Mouse (Mus musculus) lung, adult 2 months (tissue): Measurements from ENCODE around the gene Ttc22. TPM values are rescaled to one million over a fixed set of nuclear protein-coding genes. Genes with fewer than 3 reads are reported as not detected.

Experiments
- DNase-seq: peaks from one replicate; pipeline ENCODE4 v3.0.0; 2022
- H3K4me1 ChIP-seq: fragments of 200-500 bp; 2 replicates; pipeline ENCODE4 v1.6.1; 2011; ENCODE audit warnings: low read length; ENCODE audit not compliant: control insufficient read depth, insufficient read depth
- H3K4me3 ChIP-seq: fragments of 200-500 bp; replicated peaks from 2 replicates; pipeline ENCODE3; 2011; ENCODE audit warnings: low read depth, mild to moderate bottlenecking, control low read depth, low read length; ENCODE audit errors: extremely low read depth
- CTCF ChIP-seq: fragments of 200-500 bp; IDR thresholded peaks from 2 replicates; pipeline ENCODE4 v1.5.1; 2011; ENCODE audit warnings: mild to moderate bottlenecking, low read length, control low read depth; ENCODE audit not compliant: insufficient read depth
- POLR2A ChIP-seq: fragments of 200-500 bp; IDR thresholded peaks from 2 replicates; pipeline ENCODE4 v1.6.1; 2011; ENCODE audit warnings: low read depth, mild to moderate bottlenecking, control low read depth, low read length, borderline replicate concordance; ENCODE audit errors: extremely low read depth
- WGBS: fragments of 180-500 bp; shearing (Covaris S2); methylation state at CpG from one replicate; pipeline ENCODE4 v1.1.7; 2018; 5-methylcytosine and 5-hydroxymethylcytosine counted together
- polyA plus RNA-seq: library from polyadenylated mRNA; depleted of rRNA; stranded (reverse); fragments of >200 nt; gene quantifications from 2 replicates; pipeline ENCODE4 v1.2.3, GENCODE M21; 2012

Ttc22 gene
- polyA plus RNA-seq, 1 experiment: 8.2 TPM

DNA sequence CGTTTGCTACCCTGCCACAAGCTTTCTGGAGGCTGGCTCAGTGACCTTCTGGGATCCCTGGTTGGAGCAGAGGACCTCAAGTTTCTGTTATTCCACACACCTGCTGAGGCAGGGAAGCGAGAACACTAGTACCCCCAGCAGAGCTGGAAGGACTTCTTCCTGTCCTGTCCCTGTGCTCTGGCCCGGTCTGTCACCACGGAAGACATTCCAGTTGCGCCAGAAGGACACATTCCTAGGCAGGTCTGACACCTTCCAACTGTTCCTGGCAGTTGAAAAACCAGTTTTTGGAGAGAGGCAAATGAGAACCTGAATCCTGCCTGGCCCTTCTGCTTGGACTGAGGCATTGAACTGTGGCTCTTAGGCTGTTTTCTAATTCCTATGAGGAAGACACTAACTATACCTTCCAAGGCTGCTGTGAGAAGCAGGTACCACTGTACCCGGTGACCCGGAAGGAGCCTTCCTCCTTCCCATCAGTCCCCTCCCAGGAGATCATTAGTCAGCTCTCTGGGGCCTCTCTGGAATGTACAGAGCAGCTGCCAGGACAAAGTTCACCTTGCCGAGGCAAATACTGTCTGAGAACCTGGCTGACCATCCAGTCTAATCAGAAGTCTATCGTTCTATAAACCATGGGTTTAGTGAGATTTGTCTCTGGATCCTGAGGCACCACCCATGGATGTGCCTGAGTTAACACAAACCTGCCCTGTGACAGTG lies 6.6 kb downstream of the Ttc22 start:
- H3K4me1 ChIP-seq: peaks cover 2% of the 10 kb centered on the region; the same call in 1 of the 2 replicates
- no peak for DNase-seq

DNA sequence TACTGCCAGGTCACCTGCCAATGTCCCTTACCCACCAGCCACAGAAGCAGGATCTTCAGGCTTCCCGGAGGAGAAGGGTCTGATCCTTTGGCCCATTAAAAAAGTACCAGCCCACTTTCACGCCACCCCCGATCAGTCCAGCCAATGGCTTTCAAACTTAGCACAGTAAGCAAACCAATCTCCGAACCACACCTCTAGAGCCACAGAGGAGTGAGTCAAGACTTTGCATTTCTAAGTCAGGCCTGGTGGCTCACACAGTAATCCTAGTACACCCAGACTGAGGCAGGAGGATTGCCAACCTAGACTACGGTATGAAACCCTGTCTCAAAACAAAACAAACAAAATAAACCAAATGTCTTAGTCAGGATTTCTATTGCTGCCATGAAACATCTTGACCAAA lies 7.1 kb downstream of the Ttc22 start:
- TF ChIP-seq CTCF: no peak
- no peak for TF ChIP-seq POLR2A

More for the DNA sequence above, 6.6 kb downstream of the Ttc22 start:
- no peak overlapping the region for H3K4me3 ChIP-seq
- 27% methylated on average over 9 of the region's 9 CpGs for WGBS
- TF ChIP-seq CTCF (no peak), POLR2A (no peak)

DNA sequence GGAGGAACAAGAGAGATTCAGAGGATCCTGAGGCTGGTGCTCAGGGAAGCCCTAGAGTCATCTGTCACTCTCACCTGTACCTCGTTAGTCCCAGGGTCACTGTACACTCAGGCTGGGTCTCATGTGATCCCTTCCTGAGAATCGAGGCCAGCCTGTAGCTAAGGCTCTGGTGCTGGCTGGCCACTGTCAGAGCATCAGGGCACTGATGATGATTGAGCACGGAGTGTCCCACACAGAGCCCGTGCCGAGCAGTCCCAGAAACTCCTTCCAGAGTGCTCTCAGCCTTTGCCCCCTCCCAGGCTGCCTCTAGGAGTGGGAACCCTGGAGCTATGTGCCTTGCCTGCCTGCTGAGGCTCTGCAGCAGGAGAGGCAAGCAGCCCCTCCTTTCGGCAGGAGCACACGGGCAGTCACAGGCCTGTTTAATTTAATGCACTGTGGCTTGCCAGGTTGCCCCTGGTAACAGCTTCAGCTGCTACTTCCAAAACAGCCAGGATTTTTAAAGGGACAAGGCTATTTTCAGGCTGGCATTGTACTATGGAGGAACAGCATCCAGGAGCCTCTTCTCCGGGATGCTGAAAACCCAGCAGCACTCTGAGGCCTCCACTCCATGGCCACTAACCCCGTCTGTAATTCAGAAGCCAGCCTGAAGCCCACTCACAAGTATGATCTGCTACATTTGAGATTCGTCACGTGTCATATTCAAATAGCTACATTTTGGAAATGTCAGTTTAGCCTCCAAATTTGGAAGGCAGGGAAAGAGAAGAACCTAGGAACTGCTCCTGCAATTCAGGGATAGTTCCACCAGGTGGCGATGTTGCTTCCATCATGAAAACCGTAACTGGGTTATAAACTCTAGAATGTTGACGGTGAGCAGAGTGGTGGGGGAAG lies 8.3 kb downstream of the Ttc22 start:
- 23% methylated on average over 14 of the region's 14 CpGs for WGBS
- DNase-seq: peak; percentile 54
- Histone ChIP-seq H3K4me1 (peaks cover 2% of the 10 kb centered on the region; the same call in 1 of the 2 replicates), H3K4me3 (no peak overlapping the region)
- TF ChIP-seq POLR2A (no peak), CTCF (peak; percentile 35)

More for the DNA sequence above, 7.1 kb downstream of the Ttc22 start:
- no peak overlapping the region for H3K4me3 ChIP-seq
- DNase-seq: no peak
- peaks cover 2% of the 10 kb centered on the region; the same call in 1 of the 2 replicates for H3K4me1 ChIP-seq
- WGBS: 58% methylated on average over 5 of the region's 5 CpGs

DNA sequence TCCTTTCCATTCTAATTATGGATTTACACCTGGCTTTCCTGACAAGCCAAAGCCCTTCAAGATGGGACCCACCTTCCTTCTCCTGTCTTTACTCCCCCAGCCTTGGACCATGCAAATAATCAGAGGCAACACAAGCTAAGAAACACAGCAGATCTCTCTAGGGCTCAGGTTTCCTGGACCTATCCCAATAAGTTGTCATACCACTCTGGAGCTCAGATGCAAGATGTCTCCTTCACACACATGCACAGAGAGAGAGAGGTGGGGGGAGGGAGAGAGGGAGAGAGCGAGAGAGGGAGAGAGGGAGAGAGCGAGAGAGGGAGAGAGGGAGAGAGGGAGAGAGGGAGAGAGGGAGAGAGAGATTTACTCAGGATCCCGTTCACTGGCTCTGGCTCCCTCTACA lies 10.1 kb downstream of the Ttc22 start:
- Histone ChIP-seq H3K4me1 (peaks cover 2% of the 10 kb centered on the region; the same call in 1 of the 2 replicates), H3K4me3 (no peak overlapping the region)
- TF ChIP-seq POLR2A (no peak), CTCF (no peak)
- DNase-seq: no peak
- 60% methylated on average over 1 of the region's 3 CpGs for WGBS

DNA sequence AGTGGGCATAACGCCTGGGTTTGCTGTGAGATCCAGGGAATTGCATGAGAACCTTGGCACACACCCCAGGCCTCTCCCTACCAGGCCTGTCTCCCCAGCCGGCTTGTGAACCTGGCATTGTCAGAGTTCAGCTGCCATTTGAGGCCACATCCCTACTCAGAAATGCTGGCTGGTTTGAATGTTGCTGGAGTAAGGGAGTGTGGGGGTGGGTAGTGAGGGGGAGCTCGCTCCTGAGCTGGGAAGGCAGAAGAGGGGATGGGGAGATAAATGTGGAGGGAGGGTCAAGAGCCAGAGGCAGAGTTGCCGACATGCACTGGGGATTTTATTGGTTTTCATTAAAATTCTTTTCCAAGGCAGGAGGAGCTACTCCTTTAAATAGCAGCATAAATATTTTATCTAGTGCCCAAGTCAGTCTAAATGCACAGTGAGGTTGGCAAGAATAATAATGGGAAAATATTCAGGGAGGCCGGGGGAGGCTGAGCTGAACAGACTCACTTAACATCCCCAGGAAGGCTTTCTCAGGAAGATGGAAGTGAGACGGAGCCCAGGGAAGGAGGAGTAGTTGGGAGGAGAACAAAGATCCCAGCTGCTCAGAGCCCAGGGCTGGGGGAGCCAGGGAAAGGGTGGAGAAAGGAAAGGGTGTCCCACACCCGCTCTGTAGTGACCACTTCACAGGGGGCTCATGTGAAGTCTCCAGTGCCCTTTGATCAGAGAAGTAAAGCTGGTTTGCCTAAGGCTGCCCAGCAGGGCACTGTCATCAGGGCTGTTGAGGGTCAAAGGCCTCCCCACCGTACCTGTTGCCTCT lies 11.3 kb downstream of the Ttc22 start:
- 27% methylated on average over 8 of the region's 8 CpGs for WGBS
- peaks cover 2% of the 10 kb centered on the region; the same call in 1 of the 2 replicates for H3K4me1 ChIP-seq
- TF ChIP-seq CTCF (no peak), POLR2A (no peak)
- H3K4me3 ChIP-seq: no peak overlapping the region
- DNase-seq: no peak

DNA sequence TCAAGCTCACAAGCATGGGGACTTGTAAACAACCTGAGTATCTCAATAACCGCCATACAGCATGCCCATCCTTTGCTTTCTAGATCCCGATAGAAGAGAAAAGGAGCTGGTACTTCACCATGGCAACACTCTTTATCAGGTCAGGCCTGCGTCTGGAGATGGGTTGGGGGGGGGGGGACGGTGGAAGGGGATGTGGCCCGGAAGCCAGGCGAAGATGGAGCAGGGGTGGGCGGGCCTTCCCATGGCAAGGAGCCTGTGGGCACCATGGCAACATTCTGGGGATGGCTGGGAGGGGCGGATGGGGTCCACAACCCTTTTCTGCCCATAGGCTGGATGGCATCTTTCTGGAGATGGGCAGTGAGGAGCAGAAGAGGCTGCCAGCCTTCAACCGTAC lies 11.9 kb downstream of the Ttc22 start:
- no peak overlapping the region for H3K4me3 ChIP-seq
- no peak for TF ChIP-seq POLR2A
- no peak for TF ChIP-seq CTCF
- no peak for DNase-seq
- peaks cover 2% of the 10 kb centered on the region; the same call in 1 of the 2 replicates for H3K4me1 ChIP-seq
- WGBS: 40% methylated on average over 9 of the region's 9 CpGs

DNA sequence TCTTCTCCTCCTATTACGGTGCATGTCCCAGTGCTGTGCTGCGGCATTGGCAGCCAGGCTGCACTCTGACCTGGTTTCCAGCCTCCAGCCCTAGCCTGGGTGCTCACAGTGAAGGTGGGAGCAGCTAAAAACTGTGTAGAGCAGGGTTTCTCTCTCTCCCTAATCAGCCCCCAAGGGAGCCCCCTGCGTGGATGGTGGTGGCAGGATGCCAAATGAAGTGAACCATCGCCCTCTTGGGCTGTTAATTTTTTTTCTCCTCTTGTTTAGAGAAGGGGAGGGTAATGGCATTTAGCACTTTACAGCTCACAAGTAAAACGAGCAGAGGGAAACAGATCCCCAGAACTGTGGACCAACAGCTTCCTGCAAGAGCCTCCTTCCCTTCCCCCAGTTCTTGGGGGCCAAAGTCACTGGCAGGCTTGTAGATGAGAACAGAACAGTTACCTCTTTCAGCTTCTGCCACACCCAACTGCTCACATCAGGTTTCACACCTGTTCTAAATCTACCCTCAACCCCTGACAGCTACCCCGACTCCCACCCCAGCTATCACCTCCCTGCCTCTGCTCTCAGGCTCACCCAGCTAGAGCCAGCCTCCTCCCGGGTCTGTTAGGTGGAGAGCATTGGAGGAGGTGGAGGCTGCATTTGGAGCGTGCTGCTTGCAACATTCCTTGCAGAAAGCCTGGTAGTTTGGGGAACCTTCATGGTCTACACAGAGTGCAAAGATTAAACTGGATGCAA lies 21.4 kb downstream of the Ttc22 start:
- no peak for DNase-seq
- TF ChIP-seq POLR2A: no peak
- no peak for TF ChIP-seq CTCF
- Histone ChIP-seq H3K4me1 (no peaks in the 10 kb centered on the region), H3K4me3 (no peak overlapping the region)
- WGBS: 14% methylated on average over 8 of the region's 8 CpGs

DNA sequence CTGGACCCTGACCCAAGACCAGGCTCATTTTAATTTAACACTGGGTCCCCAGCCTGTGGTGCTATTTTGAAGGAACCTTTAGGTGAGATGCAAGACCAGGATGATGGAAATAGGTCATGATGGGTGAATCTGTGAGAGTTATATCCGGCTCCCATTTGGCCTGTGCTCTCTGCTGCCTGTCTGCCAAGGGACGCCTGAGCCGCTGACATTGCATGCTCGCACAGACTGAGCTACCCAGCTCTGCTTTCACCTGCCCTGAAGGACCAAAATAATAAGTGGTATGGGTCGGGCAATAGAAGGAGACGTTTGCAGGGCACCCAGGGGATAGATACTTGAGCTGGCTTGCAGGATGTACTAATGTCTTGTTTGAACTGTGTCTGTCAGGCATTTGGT lies 22.0 kb downstream of the Ttc22 start:
- 55% methylated on average over 6 of the region's 6 CpGs for WGBS
- Histone ChIP-seq H3K4me3 (no peak overlapping the region), H3K4me1 (no peaks in the 10 kb centered on the region)
- no peak for TF ChIP-seq POLR2A
- no peak for TF ChIP-seq CTCF
- DNase-seq: no peak
